Mouse (Mus musculus) skeletal muscle tissue, adult 2 months (tissue): ENCODE measurements around the gene Plekha7.

ENCODE experiments used
- DNase-seq: peaks from one replicate; pipeline ENCODE4 v3.0.0-alpha.2; 2012; ENCODE audit warnings: low read depth, low spot score

Plekha7 gene

DNA sequence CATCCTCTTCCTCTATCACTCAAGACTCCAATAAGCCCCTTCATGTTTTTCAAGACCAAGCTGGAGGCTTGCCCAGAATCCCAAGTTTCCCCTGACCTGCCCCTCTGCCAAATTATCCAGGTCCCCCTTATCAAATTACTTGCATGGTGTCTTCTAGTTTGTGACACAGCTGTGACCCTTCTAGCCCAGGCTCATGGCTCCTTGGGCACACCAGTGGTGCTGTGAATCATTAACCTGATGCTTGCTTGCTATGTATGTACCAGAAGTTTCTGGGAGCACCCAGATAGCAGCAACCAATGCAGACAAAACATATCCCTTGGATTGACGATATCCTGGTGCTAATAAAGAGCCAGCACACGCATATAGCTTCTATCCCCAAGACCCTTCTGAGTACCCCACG is 19.2 kb downstream of the Plekha7 start:
- no peak for DNase-seq

DNA sequence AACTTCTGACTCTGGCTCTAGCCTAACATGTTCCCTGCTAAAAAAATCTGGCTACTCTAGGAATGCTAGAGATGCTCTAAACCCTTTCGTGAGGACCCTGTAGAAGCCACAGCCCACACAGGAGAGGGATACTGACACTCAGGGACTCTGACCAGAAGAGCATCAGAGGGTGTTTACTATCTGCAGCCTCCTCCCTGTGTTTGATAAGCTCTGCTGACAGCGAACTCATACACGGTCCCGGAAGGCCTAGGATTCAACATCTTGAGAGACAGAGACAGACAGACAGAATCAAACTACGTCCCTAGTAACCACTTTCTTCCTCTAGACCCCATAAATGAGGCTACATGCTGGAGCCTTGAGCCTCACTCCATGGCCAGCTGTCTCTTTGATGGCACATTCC is 20.2 kb downstream of the Plekha7 start:
- no peak for DNase-seq

DNA sequence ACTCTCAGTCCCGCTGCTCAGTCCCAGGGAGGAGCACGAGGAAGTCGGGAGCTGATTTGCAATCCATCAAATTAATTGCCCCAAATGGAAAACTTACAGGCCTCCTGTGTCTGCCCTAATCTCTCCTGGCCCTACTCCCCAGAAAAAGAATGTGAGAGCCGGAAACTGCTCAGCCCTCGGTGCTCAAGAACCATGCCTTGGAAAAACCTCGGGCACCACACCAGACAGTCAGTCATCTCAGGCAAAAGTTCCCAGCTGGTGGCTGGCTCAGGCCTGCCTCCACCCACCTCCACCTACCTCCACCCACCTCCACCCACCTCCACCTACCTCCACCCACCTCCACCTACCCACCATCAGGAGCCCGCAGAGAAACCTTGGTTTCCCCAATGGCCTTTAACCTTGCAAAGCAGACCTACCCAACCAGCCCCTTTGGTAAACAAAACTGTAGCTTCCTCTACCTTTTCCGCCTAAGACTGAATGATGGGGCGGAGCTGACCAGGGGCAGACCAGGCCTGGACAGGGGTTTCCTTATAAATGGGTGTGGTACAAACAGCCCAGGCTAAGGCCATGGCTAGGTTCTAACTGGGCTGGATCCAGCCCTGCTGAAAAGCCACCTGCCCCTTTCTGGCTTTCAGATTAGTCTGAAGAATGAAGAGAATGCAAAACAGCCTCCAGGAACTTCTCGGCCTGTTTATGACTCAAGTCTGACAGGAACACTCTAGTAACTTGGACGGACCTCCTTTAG is 21.4 kb downstream of the Plekha7 start:
- no peak for DNase-seq

DNA sequence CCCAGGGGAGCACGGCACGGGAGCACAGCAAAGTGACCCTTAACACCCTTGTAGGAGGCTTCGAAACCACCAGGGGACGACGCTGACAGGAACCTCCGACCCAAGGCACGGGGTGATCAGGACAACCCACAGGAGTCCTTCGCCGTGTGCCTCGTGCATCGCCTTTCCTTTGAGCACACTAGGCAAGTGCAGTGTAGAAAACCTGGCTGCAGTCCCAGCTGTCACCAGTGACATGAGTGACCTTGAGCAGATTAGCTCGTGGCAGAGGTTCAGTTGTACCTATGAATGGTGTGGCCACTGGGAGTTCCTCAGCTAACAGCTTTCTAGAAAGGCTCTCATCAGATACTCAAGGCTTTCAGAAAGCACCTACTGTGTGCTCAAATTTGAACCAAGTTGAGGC is 22.0 kb downstream of the Plekha7 start:
- no peak for DNase-seq

DNA sequence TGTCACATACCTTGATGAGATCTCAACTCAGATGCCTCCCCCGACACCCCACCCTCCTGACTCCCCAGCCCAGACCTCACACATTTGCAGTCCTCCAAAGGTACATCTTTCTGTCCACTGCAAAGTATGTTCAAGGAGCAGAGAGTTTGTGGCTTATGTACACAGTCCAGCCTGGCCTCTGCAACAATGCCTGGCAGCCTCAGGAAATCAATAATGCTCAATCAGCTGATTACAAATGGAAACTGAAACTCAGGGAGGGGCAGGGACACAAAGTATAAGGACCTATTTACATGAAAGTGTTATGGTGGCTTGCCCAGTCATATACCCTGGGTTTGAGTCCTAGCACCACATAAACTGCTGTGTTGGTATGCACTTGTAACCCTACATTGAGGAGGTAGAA is 23.0 kb downstream of the Plekha7 start:
- no peak for DNase-seq

DNA sequence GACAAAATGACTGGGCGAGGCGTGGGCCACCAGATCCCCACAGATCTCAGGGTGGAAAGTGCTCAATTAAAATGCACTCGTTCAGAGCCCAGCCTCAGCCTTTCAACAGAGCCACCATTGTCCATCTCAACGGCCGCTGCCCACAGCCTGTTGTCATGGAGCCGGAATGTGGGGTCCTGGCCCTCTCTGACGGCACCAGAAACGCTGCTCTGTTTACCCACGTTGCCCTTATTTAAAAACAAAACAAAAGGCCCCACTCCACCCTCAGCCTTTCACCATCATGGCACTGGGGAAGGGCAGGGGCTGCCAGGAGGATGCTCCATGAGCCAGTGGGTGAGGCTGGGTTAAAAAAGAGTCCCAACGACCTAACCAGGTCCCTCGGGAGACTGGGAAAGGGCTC is 25.4 kb downstream of the Plekha7 start:
- DNase-seq: no peak

DNA sequence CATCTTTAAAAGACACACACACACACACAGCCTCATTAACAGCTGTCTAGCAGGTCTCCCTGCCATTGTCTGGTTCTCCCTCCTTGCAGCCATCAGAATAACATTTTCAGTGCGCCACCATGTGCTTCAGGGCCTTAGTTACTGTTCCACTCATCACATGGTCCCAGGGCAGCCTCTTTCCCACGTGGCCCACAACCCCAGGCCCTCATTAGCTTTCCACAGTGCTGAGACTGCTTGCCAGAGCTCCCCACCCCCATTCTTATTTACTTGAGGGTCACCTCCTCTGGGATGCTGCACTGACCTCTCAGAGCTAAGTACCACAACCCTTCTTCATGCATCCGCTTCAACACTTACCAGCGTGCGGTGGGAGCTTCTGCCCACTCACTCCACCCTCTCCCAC is 28.1 kb downstream of the Plekha7 start:
- DNase-seq: no peak

DNA sequence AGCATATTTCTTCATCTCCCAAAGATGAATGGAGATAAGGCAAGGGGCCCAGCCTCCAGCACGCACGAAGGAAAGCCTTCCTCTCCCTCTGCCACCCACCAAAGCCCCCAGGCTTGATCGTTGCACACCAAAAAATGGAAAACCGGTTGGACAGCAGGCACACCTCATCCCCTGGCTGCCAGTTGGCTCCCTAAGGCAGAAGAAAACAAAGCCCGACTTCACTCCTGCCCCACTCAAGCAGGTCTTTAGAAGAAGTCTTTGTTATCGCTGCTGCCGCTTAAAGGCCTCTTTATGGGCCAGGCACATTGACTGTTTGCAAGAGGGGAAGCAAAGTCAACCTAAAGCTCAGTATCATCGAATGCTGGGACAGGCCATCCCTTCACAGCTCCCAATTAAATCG is 29.9 kb downstream of the Plekha7 start:
- no peak for DNase-seq

DNA sequence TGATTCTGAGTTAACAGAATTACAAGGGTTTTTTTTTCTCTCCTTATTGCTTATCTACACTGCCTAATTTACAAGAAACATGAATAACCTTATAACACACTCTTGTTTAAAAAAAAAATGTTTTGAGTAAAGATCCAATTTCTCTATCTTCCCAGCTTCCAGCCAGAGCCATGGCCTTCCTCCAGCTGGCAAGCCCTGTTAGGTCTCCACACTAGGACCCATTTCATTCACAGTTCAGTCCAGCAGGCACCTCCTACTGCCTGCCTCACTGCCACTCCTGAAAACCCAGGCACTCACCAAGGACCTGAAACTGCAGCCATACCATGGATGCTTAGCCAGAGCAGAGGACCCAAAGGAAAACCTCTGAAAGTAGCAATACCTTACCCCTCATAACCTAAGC is 31.9 kb downstream of the Plekha7 start:
- no peak for DNase-seq

DNA sequence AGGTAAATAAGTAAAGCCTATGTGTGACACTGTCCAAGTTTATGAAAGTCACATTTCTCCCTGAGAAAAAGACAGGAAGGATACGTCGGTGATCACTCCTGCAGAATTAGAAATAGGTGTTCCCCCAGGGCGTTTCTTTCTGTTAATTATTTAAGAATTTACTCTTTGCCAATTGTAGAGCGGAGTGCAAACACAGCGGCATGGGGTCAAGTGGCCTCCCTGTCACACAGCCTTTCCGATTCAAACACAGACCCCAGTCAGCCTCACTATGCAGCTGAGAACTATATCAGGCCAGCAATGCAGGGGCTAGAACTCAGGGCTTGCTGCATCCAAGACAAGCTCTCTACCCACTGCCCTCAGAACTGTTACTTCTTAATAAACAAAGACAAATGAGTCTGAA is 35.1 kb downstream of the Plekha7 start:
- no peak for DNase-seq

DNA sequence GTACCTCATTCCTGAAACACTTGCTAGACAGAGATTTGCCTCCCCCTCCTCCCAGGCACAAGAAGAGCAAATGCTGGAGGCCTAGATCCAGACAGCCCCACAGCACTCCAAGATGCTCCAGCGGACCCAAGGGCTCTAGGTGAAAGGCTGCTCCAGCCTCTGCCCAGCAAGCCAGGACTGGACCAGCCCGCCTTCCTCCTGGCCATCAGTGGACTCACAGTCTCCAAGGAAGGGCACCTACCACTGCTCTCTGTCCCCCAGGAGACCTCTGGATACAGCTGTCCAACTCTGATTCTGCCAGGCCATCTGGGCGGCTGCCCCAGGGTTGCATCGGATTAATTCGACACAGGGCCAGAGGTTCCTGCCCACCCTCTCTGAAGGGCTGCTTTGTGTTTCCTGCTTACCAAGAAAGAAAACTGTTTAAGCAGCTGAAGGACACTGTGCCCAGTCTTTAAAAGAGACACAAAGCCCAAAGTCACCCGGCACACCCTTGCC is 38.6 kb downstream of the Plekha7 start:
- DNase-seq: no peak

DNA sequence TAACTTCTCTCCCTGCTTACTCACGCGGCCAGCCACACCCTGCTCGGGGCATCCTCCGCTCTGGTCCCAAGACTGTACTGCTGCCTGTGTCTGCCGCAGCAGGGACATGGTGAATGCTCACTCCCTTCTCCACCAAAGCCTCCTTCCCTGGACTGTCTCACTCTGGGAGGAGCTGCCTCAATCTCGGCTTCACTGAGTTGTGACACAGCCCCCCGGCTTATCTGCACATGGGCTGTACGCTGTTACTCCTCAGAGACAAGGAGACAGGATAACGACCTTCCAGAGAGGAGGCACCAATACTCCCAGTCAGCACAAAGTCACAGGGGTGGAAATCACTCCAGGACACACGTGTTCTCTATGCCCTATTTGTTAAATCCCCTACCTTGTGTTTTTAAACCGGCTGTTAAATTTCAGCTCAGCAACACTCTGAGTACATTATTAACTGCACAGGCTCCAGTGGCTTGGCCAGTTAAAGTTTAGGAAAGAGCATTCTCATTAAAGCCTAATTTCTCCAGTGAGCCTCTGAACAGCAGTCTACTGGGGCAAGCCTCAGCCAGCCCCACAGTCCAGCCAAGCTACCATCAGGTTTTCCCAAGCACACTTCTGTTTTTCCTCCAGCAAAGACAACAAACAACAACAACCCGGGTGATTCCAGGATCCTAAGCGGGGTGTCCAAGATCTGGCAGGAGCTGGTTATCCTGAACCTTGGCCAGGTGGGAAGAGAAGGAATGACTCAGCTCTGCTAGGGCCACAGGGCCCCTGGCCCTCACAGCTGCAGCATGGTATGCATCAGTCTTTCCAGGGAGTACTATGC is 39.9 kb downstream of the Plekha7 start:
- DNase-seq: no peak

DNA sequence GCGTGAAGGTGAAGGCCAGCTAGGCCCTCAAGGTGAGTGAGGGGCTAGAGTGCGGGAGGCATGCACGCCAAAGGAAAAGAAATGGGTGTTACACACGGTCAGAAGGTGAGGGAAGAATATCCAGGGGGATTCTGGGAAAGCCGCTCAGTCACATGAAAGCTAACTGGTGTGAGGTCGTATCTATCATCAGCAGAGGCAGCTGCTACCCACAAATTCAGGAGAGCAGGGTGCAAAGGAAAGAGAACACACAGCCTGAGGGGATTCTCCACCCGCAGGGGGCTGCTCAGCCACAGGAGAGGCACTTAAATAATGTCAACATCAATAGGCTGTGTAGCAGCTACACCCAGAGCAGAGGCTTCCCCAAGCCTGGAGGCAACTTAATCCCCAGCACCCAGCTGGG is 44.9 kb downstream of the Plekha7 start:
- DNase-seq: no peak

DNA sequence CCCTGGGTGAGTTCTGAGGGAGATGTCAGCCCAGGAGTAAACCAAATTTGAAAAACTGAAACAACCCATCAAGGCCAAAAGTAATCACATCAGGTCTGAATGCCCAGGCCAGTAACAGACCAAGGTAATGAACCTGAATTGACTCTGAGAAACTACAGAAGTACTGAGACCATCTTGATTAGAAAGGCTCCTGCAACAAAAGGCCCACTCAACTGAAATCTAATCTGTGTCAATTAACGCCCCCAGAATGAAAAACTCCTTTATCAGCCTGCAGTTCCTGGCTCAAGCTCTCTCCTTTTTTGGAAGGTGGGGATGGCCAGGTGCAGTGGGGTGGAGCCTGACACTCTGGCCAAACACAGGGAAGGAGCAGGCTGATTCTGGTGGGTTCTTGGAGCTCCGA is 45.7 kb downstream of the Plekha7 start:
- DNase-seq: no peak

DNA sequence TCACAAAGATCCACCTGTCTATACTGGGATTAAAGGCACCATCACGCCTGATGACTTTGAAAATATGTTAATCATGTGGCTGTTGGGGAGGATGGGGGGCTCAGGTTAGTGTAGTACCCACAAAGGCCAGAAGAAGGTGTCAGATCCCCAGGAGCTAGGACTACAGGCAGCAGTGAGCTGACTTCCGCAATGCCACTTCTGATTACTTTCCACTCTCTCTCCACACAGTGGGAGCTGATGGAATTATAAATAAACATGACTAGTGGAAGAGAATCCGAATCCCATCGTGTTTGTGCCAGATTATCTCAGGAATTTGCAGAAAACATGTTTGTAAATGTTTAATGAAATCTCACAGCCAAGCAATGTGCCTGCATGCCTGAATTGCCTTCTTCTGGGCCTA is 46.1 kb downstream of the Plekha7 start:
- no peak for DNase-seq

DNA sequence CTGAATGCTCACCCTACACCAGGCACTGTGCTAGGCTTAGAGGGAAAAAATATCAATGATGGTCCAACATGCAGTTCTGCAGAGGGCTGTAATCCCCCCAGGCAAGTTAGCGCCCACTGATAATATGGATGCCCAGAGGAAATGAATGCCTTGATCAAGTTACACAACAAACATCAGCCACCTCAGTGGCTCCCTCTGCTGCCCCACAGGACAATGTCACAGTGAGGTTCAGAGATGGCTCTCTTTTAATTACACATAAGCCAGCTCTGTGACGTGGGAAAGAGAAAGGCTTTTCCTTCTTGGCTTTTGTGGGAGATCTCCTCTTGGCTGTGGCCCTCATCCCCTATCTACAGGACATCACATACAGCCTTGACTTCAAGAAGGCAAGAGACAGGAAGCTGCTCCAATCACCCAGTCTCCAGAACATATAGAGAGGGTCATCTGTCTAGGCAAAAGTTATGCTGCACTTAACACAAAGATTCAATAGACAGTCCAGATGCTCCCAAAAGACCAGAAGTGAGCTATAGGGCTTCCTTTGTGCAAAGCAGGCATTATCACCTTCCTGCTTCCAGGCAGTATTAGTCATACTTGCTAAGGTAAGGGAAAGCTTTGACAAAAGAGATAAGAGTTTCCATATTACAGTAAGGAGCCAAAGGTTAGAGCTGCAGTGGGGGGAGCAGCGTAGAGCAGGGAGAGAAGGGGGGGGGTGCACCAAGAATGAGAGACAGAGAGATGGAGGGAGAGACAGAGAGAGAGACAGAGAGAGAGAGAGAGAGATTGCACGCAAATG is 47.2 kb downstream of the Plekha7 start:
- no peak for DNase-seq

DNA sequence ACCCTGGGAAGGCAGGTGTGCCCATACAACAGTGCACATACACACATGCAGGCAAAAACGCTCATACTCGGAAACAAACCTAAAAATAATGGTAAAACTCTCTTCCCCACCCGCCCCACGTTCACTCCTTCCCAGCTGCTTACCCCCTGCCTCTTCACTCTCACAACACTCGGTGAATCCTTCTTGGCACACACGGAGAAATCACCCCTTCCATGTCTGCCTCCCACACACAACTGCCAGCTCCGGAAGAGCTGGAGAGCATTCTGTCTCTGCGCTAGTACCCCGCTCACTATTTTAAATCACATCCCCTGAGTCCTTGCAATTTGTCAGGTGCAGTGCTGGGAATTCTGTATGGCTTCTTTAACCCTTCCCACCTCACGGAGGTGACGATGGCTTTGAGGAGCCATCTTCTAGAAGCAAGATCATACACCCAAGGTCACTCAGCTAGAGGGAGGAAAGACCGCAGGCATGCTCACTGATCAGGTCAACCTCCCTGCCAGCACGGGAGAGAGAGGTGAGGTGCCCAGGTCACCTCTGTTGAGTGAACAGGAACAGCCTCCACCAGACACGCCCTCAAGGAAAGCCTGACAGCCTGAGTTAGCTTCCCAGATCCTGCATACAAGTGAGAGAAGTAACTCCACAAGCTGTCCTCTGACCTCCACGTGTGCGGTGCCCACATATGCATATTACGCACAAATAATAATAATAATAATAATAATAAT is 49.6 kb downstream of the Plekha7 start:
- no peak for DNase-seq

DNA sequence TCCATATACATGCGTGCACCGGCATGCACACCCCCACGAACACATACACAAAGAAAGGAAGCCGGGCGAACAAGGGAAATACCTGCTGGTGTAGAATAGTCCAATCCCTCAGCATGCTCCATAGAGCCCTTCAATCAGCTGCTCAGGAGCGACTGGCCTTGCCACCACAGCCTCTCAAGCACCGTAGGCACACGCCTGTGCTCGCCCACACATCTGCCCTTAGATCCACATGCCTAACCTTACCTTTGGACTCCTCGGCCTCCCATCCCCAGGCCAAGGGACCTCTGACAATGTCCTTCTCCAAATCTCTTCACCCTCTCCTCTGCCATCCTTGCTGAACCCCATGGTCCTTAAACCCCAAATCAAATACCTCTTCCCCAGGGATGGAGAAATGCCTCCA is 50.2 kb downstream of the Plekha7 start:
- DNase-seq: no peak

DNA sequence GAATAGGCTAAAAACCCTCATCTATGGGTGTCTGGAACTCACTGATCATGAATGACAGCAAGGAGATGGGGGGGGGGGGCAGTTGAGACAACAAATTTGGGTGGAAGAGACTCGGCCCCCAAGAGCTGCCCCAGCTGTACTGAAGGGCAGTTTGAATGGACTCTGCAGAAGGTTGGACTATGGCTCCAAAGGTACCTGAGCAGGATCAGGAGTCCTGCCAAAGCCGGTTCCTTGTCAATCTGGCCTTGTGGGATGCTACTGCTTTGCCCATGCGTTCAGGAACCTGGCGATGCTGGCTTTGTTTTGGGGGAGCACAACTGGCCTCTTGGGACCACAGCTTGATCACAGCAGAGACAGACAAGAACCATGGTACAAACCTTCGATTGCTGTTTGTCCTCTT is 52.5 kb downstream of the Plekha7 start:
- no peak for DNase-seq

DNA sequence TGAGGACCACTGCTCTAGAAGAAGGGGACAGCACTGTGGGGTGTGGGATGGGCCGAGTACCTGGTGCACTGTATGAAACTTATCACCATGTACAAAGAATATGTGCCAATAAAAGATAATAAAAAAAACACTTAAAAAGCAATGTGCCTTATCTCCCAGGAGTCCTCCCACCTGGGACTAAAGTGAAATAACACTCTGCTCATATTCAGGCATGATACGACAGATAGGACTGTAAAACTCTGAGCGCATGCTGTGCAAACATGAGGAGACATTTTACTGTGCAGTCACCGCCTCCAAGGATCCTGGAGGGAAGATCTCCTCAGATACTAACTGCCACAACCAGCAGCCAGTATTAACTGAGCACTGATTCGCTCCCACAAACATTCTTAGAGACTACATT is 53.5 kb downstream of the Plekha7 start:
- DNase-seq: no peak

DNA sequence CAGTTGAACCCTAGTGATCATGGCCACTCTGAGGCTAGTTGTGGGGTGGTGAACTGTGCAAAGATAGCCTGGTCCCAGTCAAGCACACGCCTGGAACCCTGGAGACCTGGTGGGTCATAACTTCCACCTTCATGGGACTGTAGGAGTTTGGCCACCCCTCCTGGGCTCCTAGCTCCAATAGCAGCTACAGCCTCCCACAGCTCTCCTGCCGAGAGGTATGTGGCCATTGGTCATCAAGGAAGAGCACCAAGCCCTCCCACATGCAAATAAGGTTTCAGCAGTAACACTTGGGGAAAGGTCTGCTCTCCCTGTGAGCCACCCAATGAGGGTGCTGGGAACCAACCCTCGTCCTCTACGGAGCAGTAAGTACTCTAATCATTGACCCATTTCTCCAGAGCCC is 55.7 kb downstream of the Plekha7 start:
- no peak for DNase-seq

DNA sequence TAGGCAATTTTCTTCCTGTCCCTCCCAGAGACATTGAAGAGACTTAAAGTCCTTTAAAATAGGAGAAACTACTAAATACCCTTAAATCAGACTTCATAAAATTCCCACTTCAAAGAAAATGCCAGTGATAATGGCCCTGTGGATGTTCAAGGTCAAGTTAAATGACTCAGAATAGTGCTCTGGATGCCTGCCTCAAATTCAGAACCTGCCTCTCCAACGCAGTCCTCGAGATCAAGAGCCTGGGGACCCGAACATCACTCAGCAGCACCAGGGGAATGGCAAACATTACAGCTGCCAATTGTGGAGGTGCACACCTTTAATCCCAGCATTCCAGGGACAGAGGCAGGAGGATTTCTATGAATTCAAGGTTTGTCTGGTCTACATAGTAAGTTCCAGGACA is 56.7 kb downstream of the Plekha7 start:
- DNase-seq: no peak
